Mouse (Mus musculus): ENCODE measurements around the gene Susd1.

DNA sequence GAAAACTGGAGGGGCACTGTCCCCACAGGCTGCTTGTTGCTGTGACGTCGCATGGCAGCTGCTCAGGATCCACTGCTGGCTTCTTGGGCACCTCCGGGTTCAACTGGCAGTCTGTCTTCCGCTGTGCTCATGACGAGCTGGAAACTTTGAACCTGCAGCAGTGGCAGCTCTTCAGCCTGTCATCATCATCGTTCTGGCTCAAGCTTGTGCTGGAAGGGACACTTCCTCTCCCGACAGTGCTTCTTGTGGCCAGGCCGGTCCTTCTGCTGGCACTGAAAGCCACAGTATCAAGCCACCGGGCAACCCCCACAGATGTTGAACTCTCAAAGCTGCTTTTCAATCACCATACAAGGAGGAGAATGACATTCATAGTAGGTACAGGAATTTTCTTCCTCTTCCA is 70.3 kb downstream of the Susd1 start:
- TF ChIP-seq CTCF (IDR thresholded peaks at IDR 0.05) (no peak), POLR2A (IDR thresholded peaks at IDR 0.05; ENCODE audit: insufficient read depth, low read depth, low read length) (no peak)
